Mouse (Mus musculus): ENCODE results near the gene Arpc4.

The Arpc4 gene

GRCm38 (mm10) chr6:113367574-113367973, 10.3 kb upstream of the Arpc4 start:
- DNase-seq = no peak

- DNase-seq = no peak
Observed at GRCm38 (mm10) chr6:113368124-113368523, 9.8 kb upstream of the Arpc4 start.

- DNase-seq = no peak
Observed at GRCm38 (mm10) chr6:113368577-113368976, 9.3 kb upstream of the Arpc4 start.

GRCm38 (mm10) chr6:113370194-113370929, 7.6 kb upstream of the Arpc4 start:
- DNase-seq = peak; percentile 58

- DNase-seq = no peak
Observed at GRCm38 (mm10) chr6:113373491-113373890, 4.4 kb upstream of the Arpc4 start.

- DNase-seq = no peak
Observed at GRCm38 (mm10) chr6:113377172-113377495, 781 bp upstream of the Arpc4 start.

DNA sequence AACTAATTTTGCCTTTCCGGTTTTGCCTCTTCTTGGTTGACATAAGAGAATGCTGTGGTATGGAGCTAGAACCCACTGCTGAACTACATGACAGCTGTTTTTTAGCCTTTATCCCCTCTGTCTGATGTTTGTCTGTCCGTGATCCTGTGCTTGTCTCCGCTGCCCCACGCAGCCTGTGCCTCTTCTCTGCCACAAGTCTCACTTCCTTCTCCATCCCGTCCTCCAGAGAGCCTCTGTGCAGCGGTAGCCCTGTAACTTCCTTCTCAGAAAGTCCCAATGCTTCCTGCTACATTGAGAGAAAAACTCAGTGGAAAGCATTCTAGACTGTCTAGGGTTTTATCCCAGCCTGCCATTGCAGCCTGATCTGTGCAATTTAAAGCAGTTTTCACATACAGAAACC, 1.3 kb downstream of the Arpc4 start:
- no peak for DNase-seq

DNA sequence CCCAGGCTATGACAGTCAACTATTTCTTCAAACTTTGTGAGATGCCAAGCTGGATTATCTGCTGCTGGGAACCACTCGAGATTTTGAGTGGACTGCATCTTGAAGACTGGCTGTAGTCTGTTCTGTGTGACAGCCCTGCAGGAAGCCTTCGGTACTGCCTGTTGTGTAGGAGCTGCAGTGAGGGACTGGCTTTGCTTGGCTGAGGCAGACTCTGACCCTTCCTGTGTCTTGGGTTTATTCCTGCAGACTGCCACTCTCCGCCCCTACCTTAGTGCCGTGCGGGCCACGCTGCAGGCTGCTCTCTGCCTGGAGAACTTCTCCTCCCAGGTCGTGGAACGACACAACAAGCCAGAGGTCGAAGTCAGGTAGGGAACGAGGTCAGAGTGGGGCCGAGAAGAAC, 2.6 kb downstream of the Arpc4 start:
- peak; percentile 33 for DNase-seq

- no peak for DNase-seq
Observed at GRCm38 (mm10) chr6:113384351-113384927, 6.5 kb downstream of the Arpc4 start.

- no peak for DNase-seq
Observed at GRCm38 (mm10) chr6:113385160-113385714, 7.3 kb downstream of the Arpc4 start.

DNA sequence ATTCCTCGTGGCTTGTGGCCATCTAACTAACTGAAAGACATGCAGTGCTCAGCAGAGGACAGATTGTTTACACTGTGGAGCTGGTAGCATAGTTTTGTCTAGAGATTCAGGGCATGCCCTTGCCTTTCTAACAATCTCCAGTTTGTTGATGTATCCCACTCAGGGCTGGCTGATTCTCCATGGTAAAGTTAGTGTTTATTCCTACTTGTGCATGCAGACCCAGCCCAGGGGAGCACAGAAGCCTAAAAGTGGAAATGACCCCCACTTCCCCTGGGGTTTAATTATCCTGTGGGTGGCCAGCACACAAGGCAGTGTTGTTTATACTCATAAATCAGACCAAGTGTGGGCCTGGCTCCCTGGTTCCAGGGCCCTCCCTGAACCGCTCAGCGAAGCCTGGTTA, 8.1 kb downstream of the Arpc4 start:
- DNase-seq = no peak

GRCm38 (mm10) chr6:113388960-113389359, 11.0 kb downstream of the Arpc4 start, which contains the start of gene Ttll3:
Gene Ttll3, plus strand, starts transcription at chr6:113389260.
- DNase-seq = no peak

DNA sequence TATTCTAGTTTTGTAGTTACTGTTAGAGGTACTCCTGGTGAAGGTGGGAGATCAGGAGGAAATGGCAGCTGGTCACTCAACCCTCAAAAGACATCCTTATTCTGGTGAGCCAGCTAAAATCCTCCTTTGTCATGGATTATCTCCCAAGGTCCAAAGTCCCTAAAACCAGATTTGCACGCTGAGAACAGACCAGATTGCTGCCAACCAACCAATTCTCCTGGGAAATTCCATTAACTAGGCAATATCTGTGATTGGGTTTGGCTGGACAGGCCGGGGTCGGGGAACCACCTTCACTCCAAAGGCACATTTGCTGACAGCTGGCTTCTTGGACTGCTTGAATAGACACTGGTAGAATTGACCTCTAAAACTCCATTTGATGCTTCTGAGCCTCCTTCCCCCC, 12.8 kb downstream of the Arpc4 start:
- no peak for DNase-seq

- no peak for DNase-seq
Observed at GRCm38 (mm10) chr6:113392015-113392386, 14.1 kb downstream of the Arpc4 start.

- peak; percentile 64 for DNase-seq
Observed at GRCm38 (mm10) chr6:113392387-113393071, 14.6 kb downstream of the Arpc4 start.

DNA sequence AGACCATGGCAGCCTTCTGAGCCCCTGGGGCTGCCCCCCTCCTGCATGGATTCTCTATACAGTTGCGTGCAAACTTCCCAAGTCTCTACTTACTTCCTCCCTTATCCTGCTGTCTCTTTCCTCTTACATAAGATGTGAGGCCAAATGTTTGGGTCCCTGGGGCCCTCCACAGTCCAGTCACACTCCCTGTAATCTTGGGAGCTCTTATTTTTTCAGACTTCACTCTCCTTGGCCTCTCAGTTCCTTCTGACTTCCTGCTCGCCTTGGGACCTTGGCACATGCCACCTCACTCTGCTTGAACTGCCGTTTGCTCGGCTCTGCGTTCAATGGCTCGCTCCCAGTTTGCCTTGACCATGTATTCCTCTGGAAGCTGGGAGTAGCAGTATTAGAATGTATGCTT, 16.0 kb downstream of the Arpc4 start:
- no peak for DNase-seq

DNA sequence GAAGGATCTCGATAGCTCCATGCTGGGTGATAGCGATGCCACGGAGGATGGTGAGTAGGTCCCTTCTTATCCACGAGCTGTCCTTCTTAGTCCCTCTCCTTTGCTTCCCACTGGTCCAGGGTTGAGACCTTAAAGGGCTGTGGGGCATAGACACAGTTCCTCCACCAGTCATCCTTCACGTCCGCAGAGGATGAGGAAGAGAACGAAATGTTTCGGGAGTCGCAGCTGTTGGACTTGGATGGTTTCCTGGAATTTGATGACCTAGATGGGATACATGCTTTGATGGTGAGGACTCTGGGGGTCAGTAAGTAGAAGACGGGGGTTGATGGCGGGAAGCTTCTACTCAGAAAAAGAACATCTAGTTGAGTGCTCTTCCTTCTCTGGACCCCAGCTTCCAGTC, 16.9 kb downstream of the Arpc4 start:
- DNase-seq = no peak

DNA sequence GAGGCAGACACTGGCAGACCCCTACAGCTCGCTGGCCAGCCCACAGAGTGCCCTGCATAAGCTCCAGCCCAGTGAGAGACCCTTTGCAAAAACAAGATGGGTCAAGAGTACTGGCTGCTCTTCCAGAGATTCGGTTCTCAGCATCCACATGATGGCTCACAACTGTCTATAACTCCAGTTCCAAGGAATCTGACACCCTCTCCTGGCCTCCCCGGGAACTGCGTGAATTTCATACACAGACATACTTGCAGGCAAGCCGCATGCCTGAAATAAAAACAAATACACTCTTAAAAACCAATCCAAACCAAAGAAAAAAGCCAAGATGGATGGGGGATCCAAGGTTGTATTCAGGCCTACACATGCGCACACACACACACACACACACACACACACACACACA, 17.6 kb downstream of the Arpc4 start:
- DNase-seq = no peak

DNA sequence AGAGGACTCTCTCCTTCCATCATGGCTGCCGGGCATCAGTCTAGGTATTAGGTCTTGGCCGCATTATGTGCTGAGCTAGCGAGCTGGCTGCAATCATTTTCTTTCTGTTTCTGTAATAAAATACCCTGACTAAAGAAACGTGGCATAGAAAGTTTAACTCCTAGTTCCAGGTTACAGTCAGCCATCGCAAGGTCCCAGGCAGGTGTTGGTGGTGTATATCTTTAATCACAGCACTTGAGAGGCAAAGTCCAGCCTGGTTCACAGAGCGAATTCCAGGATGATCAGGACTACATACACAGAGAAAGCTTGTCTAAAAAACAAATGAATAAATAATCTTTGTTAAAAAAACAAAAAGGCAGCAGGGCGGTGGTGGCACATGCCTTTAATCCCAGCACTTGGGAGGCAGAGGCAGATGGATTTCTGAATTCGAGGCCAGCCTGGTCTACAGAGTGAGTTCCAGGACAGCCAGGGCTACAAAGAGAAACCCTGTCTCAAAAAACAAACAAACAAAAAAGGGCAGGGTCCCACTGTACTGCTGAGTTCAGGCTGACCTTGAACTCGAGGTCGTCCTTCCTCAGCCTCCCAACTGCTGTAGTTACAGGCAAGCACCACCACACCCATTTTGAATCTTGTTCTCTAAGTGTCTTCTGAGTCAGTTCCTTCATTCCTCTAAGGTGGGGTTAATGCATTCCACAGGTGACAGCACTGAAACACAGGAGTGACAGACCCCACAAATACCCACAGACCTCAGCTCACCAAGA, 18.5 kb downstream of the Arpc4 start:
- DNase-seq = no peak

DNA sequence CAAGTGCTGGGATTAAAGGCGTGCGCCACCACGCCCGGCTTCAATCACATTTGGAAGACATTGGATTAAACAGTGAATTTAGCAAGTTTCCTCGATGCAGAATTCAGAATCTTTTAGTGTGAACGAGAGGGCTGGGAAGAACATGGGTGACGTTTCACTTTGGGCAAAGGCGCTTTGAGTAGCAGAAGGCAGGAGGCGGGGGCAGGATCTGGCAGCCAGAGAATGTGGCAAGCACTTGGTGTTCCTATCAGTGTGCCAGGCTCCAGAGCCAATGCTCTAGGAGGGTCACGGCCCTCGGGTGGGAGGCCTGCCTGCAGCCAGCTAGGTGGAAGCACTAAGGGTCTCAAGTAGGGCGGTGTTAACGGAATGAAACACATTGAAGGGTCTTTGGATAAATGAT, 24.2 kb downstream of the Arpc4 start:
- DNase-seq = no peak

- DNase-seq = no peak
Observed at GRCm38 (mm10) chr6:113404649-113405448, 26.9 kb downstream of the Arpc4 start.

- DNase-seq = no peak
Observed at GRCm38 (mm10) chr6:113405483-113405882, 27.6 kb downstream of the Arpc4 start.
